Mouse (Mus musculus) kidney, adult 2 months (tissue): ENCODE results near the gene Atxn1.

Experiments used
- CTCF ChIP-seq: fragments of 200-500 bp; conservative IDR thresholded peaks from 2 replicates; pipeline ENCODE4 v1.5.1; 2011; ENCODE audit warnings: low read depth, mild to moderate bottlenecking, control low read depth, low read length, moderate library complexity, mixed read lengths; ENCODE audit not compliant: insufficient read depth, insufficient read length
- POLR2A ChIP-seq: fragments of 200-500 bp; IDR thresholded peaks from one replicate; pipeline ENCODE4 v1.6.1; 2011; ENCODE audit warnings: low read depth, low read length, control low read depth

DNA sequence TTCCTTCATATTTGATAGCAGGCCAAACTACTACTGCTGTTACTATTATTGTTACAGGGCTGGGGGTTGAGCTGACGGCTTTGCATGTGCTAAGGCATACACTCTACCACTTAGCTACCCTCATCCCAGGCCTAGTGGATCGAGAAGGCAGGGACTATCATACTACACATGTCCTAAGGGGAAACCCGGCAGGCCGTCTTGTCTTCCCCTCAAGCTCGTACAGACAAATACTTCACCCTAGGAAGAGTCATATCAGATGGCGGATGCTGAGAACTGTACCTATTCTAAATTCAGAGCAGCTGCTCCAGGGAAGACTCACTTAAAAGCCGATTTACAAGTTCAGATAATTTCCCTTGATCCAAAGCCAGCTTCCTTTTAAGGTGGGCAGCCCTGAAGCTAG is 40.8 kb upstream of the Atxn1 start:
- TF ChIP-seq CTCF (no peak), POLR2A (no peak)
